Comparison of ENCODE assay signal across 8 mouse cellular contexts in the genomic region with DNA sequence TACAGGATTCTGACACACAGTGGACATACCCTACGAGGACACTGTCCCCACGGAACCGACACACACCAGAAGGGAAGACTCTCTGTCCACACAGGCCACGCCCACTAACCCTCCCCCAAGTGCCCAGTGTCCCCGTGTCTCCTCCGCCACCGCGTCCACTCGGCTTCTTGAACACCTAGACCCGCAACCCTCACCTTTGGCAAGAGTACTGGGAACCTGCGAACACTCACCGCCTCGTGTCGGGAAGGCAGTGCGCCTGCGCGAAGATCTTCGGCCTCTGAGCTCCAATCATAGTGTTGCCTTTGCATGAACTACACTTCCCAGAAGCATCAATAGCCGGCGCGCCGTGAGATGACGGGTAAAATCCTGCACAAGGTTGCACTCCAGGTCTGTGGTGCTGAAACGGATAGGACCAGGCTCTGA. TPM values are rescaled to one million over a fixed set of nuclear protein-coding genes. Genes with fewer than 3 reads are reported as not detected.
DNase-seq lines count a peak whose midpoint lies in the region; ATAC-seq and TF ChIP-seq lines count a peak whose summit lies in the region.

No protein-coding gene starts in this region.

- no peak for TF ChIP-seq RAD21 in MEL (IDR thresholded peaks at IDR 0.05; ENCODE audit: low read depth, low read length)

- peak; percentile 97 for DNase-seq in MEL (ENCODE audit: low read depth, low spot score)
- peak; percentile 96 to 98 for DNase-seq in cerebellum, adult 2 months
- DNase-seq in forebrain, postnatal 0 days: peak; percentile 95
- DNase-seq in heart, postnatal 4 days: peak; percentile 92
- DNase-seq in layer of hippocampus, adult 8-10 months (ENCODE audit: low spot score in 2 of 2): peak; percentile 94 to 96
- peak; percentile 88 for DNase-seq in ovary, adult 18-20 months (ENCODE audit: low spot score)
- peak; percentile 95 for DNase-seq in thymus, postnatal 0 days (ENCODE audit: low spot score)

- under 1% methylated on average over 24 of the region's 24 CpGs for WGBS in cerebellum, adult 2 months
- 2% methylated on average over 24 of the region's 24 CpGs for WGBS in forebrain, postnatal 0 days
- under 1% methylated on average over 24 of the region's 24 CpGs for WGBS in lung, embryonic 15.5 days

- peaks cover 0 to 15% of the 10 kb centered on the region in 2 experiments; a peak in 2 of 4 replicates for H3K36me3 ChIP-seq in MEL (ENCODE audit: control insufficient read depth in 1 of 2, insufficient read depth in 2 of 2, low read length in 2 of 2)
- peaks cover 3% of the 10 kb centered on the region; the same call in 1 of the 2 replicates for H3K36me3 ChIP-seq in forebrain, postnatal 0 days (ENCODE audit: insufficient read depth)
- no peaks in the 10 kb centered on the region for H3K36me3 ChIP-seq in lung, embryonic 15.5 days

- ATAC-seq in forebrain, postnatal 0 days: peak; percentile 92
- peak; percentile 82 for ATAC-seq in lung, embryonic 15.5 days (ENCODE audit: borderline replicate concordance, extremely low read depth, low FRiP score, low TSS enrichment)

- peaks cover 0 to 26% of the 10 kb centered on the region in 2 experiments; a peak in 3 of 4 replicates for H3K4me1 ChIP-seq in MEL (ENCODE audit: control insufficient read depth in 1 of 2, insufficient read depth in 2 of 2, low read length in 2 of 2)
- H3K4me1 ChIP-seq in cerebellum, adult 2 months (ENCODE audit: control insufficient read depth, insufficient read depth, low read length): peaks cover 3% of the 10 kb centered on the region
- H3K4me1 ChIP-seq in forebrain, postnatal 0 days (ENCODE audit: insufficient read depth): peaks cover 25% of the 10 kb centered on the region
- peaks cover 27% of the 10 kb centered on the region for H3K4me1 ChIP-seq in lung, embryonic 15.5 days

- TF ChIP-seq POLR2A in MEL (IDR thresholded peaks at IDR 0.05; ENCODE audit: control insufficient read depth in 1 of 2, insufficient read depth in 1 of 2, low read depth in 1 of 2, low read length in 2 of 2, poor library complexity in 1 of 2): peak; percentile 84 to 92
- TF ChIP-seq POLR2A in cerebellum, adult 2 months (IDR thresholded peaks at IDR 0.05; ENCODE audit: borderline replicate concordance, insufficient read depth, low read length): peak; percentile 99

- peak overlapping the region; percentile 62 to 86 for H3K4me3 ChIP-seq in MEL (ENCODE audit: control insufficient read depth in 1 of 2, insufficient read depth in 1 of 2, low read depth in 2 of 2, low read length in 2 of 2)
- H3K4me3 ChIP-seq in cerebellum, adult 2 months (replicated peaks; ENCODE audit: insufficient read depth, low read depth, low read length): peak overlapping the region; percentile 90
- H3K4me3 ChIP-seq in forebrain, postnatal 0 days (ENCODE audit: low read depth, low read length): peak overlapping the region; percentile 52
- H3K4me3 ChIP-seq in lung, embryonic 15.5 days: peak overlapping the region; percentile 69

- no peak for TF ChIP-seq CTCF in MEL (IDR thresholded peaks at IDR 0.05 in 2 of 3, conservative IDR thresholded peaks at IDR 0.05 in 1 of 3; ENCODE audit: control insufficient read depth in 1 of 3, insufficient read depth in 1 of 3, low read depth in 2 of 3, low read length in 3 of 3, poor library complexity in 1 of 3, severe bottlenecking in 1 of 3)
- no peak for TF ChIP-seq CTCF in cerebellum, adult 2 months (IDR thresholded peaks at IDR 0.05; ENCODE audit: borderline replicate concordance, insufficient read depth, low read depth, low read length)
- TF ChIP-seq CTCF in forebrain, postnatal 0 days (IDR thresholded peaks at IDR 0.05; ENCODE audit: low read depth): peak; percentile 38; the same call in 1 of the 2 replicates

- no peaks in the 10 kb centered on the region for H3K27me3 ChIP-seq in MEL (ENCODE audit: control insufficient read depth in 1 of 2, insufficient read depth in 2 of 2, low read length in 2 of 2)
- H3K27me3 ChIP-seq in cerebellum, adult 2 months (ENCODE audit: control insufficient read depth, insufficient read depth, low read length): no peaks in the 10 kb centered on the region
- no peaks in the 10 kb centered on the region for H3K27me3 ChIP-seq in forebrain, postnatal 0 days (ENCODE audit: insufficient read depth, low read length)
- no peaks in the 10 kb centered on the region for H3K27me3 ChIP-seq in lung, embryonic 15.5 days

- no peak for TF ChIP-seq EP300 in MEL (IDR thresholded peaks at IDR 0.05; ENCODE audit: low read depth in 1 of 2, low read length in 2 of 2)

- peak overlapping the region; percentile 83 for H3K4me2 ChIP-seq in forebrain, postnatal 0 days (ENCODE audit: low read depth)
- H3K4me2 ChIP-seq in lung, embryonic 15.5 days: peak overlapping the region; percentile 76

- peak overlapping the region; percentile 60 for H3K9ac ChIP-seq in MEL (ENCODE audit: control insufficient read depth, low read depth, low read length, poor library complexity, severe bottlenecking)
- H3K9ac ChIP-seq in forebrain, postnatal 0 days: peak overlapping the region; percentile 63
- H3K9ac ChIP-seq in lung, embryonic 15.5 days: peak overlapping the region; percentile 65

- no peak overlapping the region for H3K27ac ChIP-seq in MEL (ENCODE audit: control insufficient read depth, low read depth, low read length)
- 0 out of 2 replicates have a peak overlapping the region, but pooled peaks have one; percentile 3 for H3K27ac ChIP-seq in cerebellum, adult 2 months (ENCODE audit: insufficient read depth, low read length)
- peak overlapping the region; percentile 31; the same call in 1 of the 2 replicates for H3K27ac ChIP-seq in forebrain, postnatal 0 days (ENCODE audit: low read depth, low read length)
- no peak overlapping the region for H3K27ac ChIP-seq in lung, embryonic 15.5 days

- no peaks in the 10 kb centered on the region for H3K9me3 ChIP-seq in MEL (replicated peaks; ENCODE audit: insufficient read depth, low read length)
- no peaks in the 10 kb centered on the region for H3K9me3 ChIP-seq in forebrain, postnatal 0 days (ENCODE audit: low read length)
- no peaks in the 10 kb centered on the region for H3K9me3 ChIP-seq in lung, embryonic 15.5 days

- H3K79me2 ChIP-seq in MEL (ENCODE audit: control insufficient read depth, insufficient read depth, low read length, poor library complexity): peaks cover 19% of the 10 kb centered on the region

TF ChIP-seq in MEL, 35 proteins besides CTCF, POLR2A, EP300 and RAD21 (continues in another document):
- peak; percentile 98 for TF ChIP-seq MXI1 (IDR thresholded peaks at IDR 0.05; ENCODE audit: low read depth, low read length)
- no peak for TF ChIP-seq SMC3 (IDR thresholded peaks at IDR 0.05; ENCODE audit: low read depth, low read length)
- TF ChIP-seq ELF1 (IDR thresholded peaks at IDR 0.05; ENCODE audit: low read depth, low read length): peak; percentile 67; the same call in 1 of the 2 replicates
- no peak for TF ChIP-seq ZNF384 (IDR thresholded peaks at IDR 0.05; ENCODE audit: low read depth, low read length)
- TF ChIP-seq NELFE (IDR thresholded peaks at IDR 0.05; ENCODE audit: low read depth, low read length): peak; percentile 89
- no peak for TF ChIP-seq RCOR1 (IDR thresholded peaks at IDR 0.05; ENCODE audit: low read depth, low read length)
- TF ChIP-seq NRF1 (IDR thresholded peaks at IDR 0.05; ENCODE audit: insufficient read depth, low read depth, low read length, poor library complexity, severe bottlenecking): peak; percentile 93
- TF ChIP-seq ZMIZ1 (IDR thresholded peaks at IDR 0.05; ENCODE audit: low read depth, low read length): peak; percentile 67
- TF ChIP-seq TBP (IDR thresholded peaks at IDR 0.05; ENCODE audit: low read depth, low read length): peak; percentile 82
- peak; percentile 100 for TF ChIP-seq HCFC1 (IDR thresholded peaks at IDR 0.05; ENCODE audit: low read depth, low read length)

RNA-seq across cellular contexts. Expression of gene Zfp661, which starts 2.4 kb away (rescaled TPM):
- total RNA-seq in MEL (2012; rRNA removed): 2.7 and 4.2 TPM in 2 replicates
- polyA plus RNA-seq in MEL (2012; ENCODE audit: insufficient read depth in 1 of 2, insufficient read length in 2 of 2, low read depth in 1 of 2, low replicate concordance in 2 of 2, missing spikeins in 1 of 2): 1 to 10 TPM in 1 of 2 experiments, not detected in 1; 5.9 TPM
- polyA plus RNA-seq in cerebellum, adult 2 months (2012; rRNA removed): 6.0 and 6.1 TPM in 2 replicates
- total RNA-seq in forebrain, postnatal 0 days (2014; rRNA removed): 7.4 and 8.2 TPM in 2 replicates
- 4.1 and 5.0 TPM in 2 replicates for polyA plus RNA-seq in forebrain, postnatal 0 days (2015; fragmentation: Nextera tagmentation; extraction: Ambion mirVana)
- total RNA-seq in heart, postnatal 4 days (2021): 1 to 10 TPM; 1.0 to 1.1 TPM
- 1 to 10 TPM; 7.1 to 8.6 (median 7.8) TPM for total RNA-seq in layer of hippocampus, adult 8-10 months (2022)
- polyA plus RNA-seq in lung, embryonic 15.5 days (2015; fragmentation: Nextera tagmentation; extraction: Ambion mirVana): 4.4 TPM in 2 replicates
- 1.7 and 2.3 TPM in 2 replicates for polyA plus RNA-seq in thymus, postnatal 0 days (2015; fragmentation: Nextera tagmentation; extraction: Ambion mirVana)

RNA-seq across cellular contexts. Expression of gene Mrps5, which starts 2.6 kb away (rescaled TPM):
- total RNA-seq in MEL (2012; rRNA removed): 124 and 133 TPM in 2 replicates
- 1,000 to 10,000 TPM in 1 of 2 experiments, 100 to 1,000 TPM in 1; 124 to 1,057 TPM for polyA plus RNA-seq in MEL (2012; ENCODE audit: insufficient read depth in 1 of 2, insufficient read length in 2 of 2, low read depth in 1 of 2, low replicate concordance in 2 of 2, missing spikeins in 1 of 2)
- polyA plus RNA-seq in cerebellum, adult 2 months (2012; rRNA removed): 95.0 and 97.3 TPM in 2 replicates
- 65.9 and 85.2 TPM in 2 replicates for total RNA-seq in forebrain, postnatal 0 days (2014; rRNA removed)
- polyA plus RNA-seq in forebrain, postnatal 0 days (2015; fragmentation: Nextera tagmentation; extraction: Ambion mirVana): 142 and 159 TPM in 2 replicates
- 100 to 1,000 TPM; 128 to 134 TPM for total RNA-seq in heart, postnatal 4 days (2021)
- 100 to 1,000 TPM in 2 of 4 experiments, 10 to 100 TPM in 2; 88.6 to 107 (median 96.5) TPM for total RNA-seq in layer of hippocampus, adult 8-10 months (2022)
- 123 and 128 TPM in 2 replicates for polyA plus RNA-seq in lung, embryonic 15.5 days (2015; fragmentation: Nextera tagmentation; extraction: Ambion mirVana)
- 152 and 158 TPM in 2 replicates for polyA plus RNA-seq in thymus, postnatal 0 days (2015; fragmentation: Nextera tagmentation; extraction: Ambion mirVana)

RNA-seq across cellular contexts. Expression of gene Prom2, which starts 43.2 kb away (rescaled TPM):
- not detected in 2 replicates for total RNA-seq in MEL (2012; rRNA removed)
- polyA plus RNA-seq in MEL (2012; ENCODE audit: insufficient read depth in 1 of 2, insufficient read length in 2 of 2, low read depth in 1 of 2, low replicate concordance in 2 of 2, missing spikeins in 1 of 2): not detected
- polyA plus RNA-seq in cerebellum, adult 2 months (2012; rRNA removed): 3.3 and 4.1 TPM in 2 replicates
- total RNA-seq in forebrain, postnatal 0 days (2014; rRNA removed): not detected in 2 replicates
- polyA plus RNA-seq in forebrain, postnatal 0 days (2015; fragmentation: Nextera tagmentation; extraction: Ambion mirVana): 0.04 TPM in 1 of 2 replicates, not detected in the other
- under 1 TPM in 1 of 2 experiments, not detected in 1; 0.07 TPM for total RNA-seq in heart, postnatal 4 days (2021)
- total RNA-seq in layer of hippocampus, adult 8-10 months (2022): under 1 TPM in 3 of 4 experiments, not detected in 1; 0.09 to 0.39 (median 0.18) TPM
- 2.2 and 2.7 TPM in 2 replicates for polyA plus RNA-seq in lung, embryonic 15.5 days (2015; fragmentation: Nextera tagmentation; extraction: Ambion mirVana)
- polyA plus RNA-seq in thymus, postnatal 0 days (2015; fragmentation: Nextera tagmentation; extraction: Ambion mirVana): 0.36 and 0.81 TPM in 2 replicates

Comparison
In these comparisons a context has a peak if more than half of its experiments do, and no peak if none do; other contexts are left out.
1. H3K27ac ChIP-seq: peak in cerebellum, adult 2 months (single experiment) and forebrain, postnatal 0 days (single experiment); none in MEL (single experiment) and lung, embryonic 15.5 days (single experiment).
2. Peak in every context shown above with its lines, with median percentiles within 50 percentile points of each other: DNase-seq, H3K4me3 ChIP-seq and H3K9ac ChIP-seq.